Mouse (Mus musculus) heart, embryonic 14.5 days (tissue): ENCODE data around the gene Ralb. TPM values are rescaled to one million over a fixed set of nuclear protein-coding genes. Genes with fewer than 3 reads are reported as not detected.

Experiments
- ATAC-seq: fragments of 200-750 bp; cut with Nextera tagmentation; 2 replicates; pipeline ENCODE4 v1.8.0; 2017; ENCODE audit warnings: low read depth, moderate TSS enrichment; ENCODE audit not compliant: insufficient number of reproducible peaks, insufficient read depth, low FRiP score
- H3K27ac ChIP-seq, 2 experiments: fragments of 200-500 bp in 1 of 2; fragments of 300-500 bp in 1 of 2; sonication (generic) in 1 of 2; replicated peaks in 1 of 2; 2 replicates each; pipeline ENCODE4 v1.5.1; 2012 to 2014; ENCODE audit warnings: low read depth in 2 of 2, low read length in 2 of 2, control low read depth in 1 of 2, mild to moderate bottlenecking in 1 of 2, mixed read lengths in 1 of 2; ENCODE audit not compliant: control insufficient read depth in 1 of 2, insufficient read depth in 1 of 2
- H3K27me3 ChIP-seq: fragments of 300-500 bp; sonication (generic); 2 replicates; pipeline ENCODE4 v1.6.1; 2014; ENCODE audit warnings: mild to moderate bottlenecking, low read length, control low read depth; ENCODE audit not compliant: control insufficient read depth, insufficient read depth
- H3K36me3 ChIP-seq: fragments of 300-500 bp; sonication (generic); 2 replicates; pipeline ENCODE4 v1.6.1; 2014; ENCODE audit warnings: mild to moderate bottlenecking, control low read depth, low read length, mixed read lengths; ENCODE audit not compliant: control insufficient read depth, insufficient read depth
- H3K4me1 ChIP-seq, 2 experiments: fragments of 200-500 bp in 1 of 2; fragments of 300-500 bp in 1 of 2; sonication (generic) in 1 of 2; 2 replicates each; pipeline ENCODE4 v1.6.1; 2012 to 2014; ENCODE audit warnings: low read length in 2 of 2, control low read depth in 1 of 2, mixed read lengths in 1 of 2; ENCODE audit not compliant: control insufficient read depth in 2 of 2, insufficient read depth in 2 of 2
- H3K4me2 ChIP-seq: fragments of 300-500 bp; sonication (generic); 2 replicates; pipeline ENCODE4 v1.6.1; 2014; ENCODE audit warnings: mild to moderate bottlenecking, low read length
- H3K4me3 ChIP-seq, 2 experiments: fragments of 200-500 bp in 1 of 2; fragments of 300-500 bp in 1 of 2; sonication (generic) in 1 of 2; 2 replicates each; pipeline ENCODE4 v1.5.1; 2012 to 2014; ENCODE audit warnings: low read length in 2 of 2, mild to moderate bottlenecking in 2 of 2, control low read depth in 1 of 2, low read depth in 1 of 2, moderate library complexity in 1 of 2; ENCODE audit not compliant: control insufficient read depth in 1 of 2, insufficient read depth in 1 of 2
- H3K9ac ChIP-seq: fragments of 300-500 bp; sonication (generic); 2 replicates; pipeline ENCODE4 v1.6.1; 2014; ENCODE audit warnings: mild to moderate bottlenecking, low read length
- H3K9me3 ChIP-seq: fragments of 300-500 bp; sonication (generic); 2 replicates; pipeline ENCODE4 v1.6.1; 2016; ENCODE audit warnings: low read length, control low read depth; ENCODE audit not compliant: control insufficient read depth
- WGBS: fragments of 180-500 bp; shearing (Covaris S2); extraction: QIAGEN DNeasy Blood & Tissue Kit; methylation state at CpG from one replicate; pipeline ENCODE4 v1.1.7; 2014; 5-methylcytosine and 5-hydroxymethylcytosine counted together
- polyA plus RNA-seq: library from polyadenylated mRNA; unstranded; fragments of >200 nt; fragmentation: Nextera tagmentation; extraction: Ambion mirVana; gene quantifications from 2 replicates; pipeline ENCODE4 v1.2.1, GENCODE M21; 2014

The Ralb gene
- polyA plus RNA-seq, 1 experiment from 2014 or later = 127 TPM

- no peaks in the 10 kb centered on the region for H3K9me3 ChIP-seq
- no peak overlapping the region for H3K4me3 ChIP-seq
- peaks cover 5 to 6% of the 10 kb centered on the region in 2 experiments; a peak in 1 of 4 replicates for H3K4me1 ChIP-seq
- H3K4me2 ChIP-seq = no peak overlapping the region
- 82% methylated on average over 10 of the region's 10 CpGs for WGBS
- H3K9ac ChIP-seq = no peak overlapping the region
- no peaks in the 10 kb centered on the region for H3K27me3 ChIP-seq
- no peak for ATAC-seq
- no peak overlapping the region for H3K27ac ChIP-seq
- H3K36me3 ChIP-seq = no peaks in the 10 kb centered on the region
Observed at GRCm38 (mm10) chr1:119450651-119451345, 53.8 kb downstream of the Ralb start.

DNA sequence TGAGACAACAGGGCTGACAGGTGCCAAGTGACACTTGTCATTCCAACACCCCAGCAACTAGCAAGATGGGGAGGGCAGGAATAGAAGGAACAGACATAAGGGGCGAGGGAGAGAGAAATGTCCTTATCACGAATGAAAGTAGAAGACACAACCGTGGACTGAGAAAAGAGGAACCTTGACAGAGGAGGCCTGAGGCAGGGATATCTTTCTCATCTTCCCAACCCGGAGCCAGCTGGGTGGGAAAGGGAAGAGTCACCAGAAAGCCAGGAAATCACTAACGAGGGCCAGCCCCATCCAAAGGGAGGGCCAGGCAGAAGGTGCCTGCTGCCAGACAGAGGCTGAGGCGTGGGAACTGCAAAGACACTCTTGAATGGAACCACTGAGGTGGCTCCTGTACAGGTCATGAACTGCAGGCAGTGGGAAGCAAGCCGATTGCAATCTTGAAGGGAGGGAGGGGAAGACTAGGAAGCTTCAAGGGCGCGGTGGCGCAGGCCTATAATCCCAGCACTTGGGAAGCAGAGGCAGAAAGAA, 57.8 kb downstream of the Ralb start:
- no peaks in the 10 kb centered on the region for H3K9me3 ChIP-seq
- H3K27me3 ChIP-seq = no peaks in the 10 kb centered on the region
- H3K4me3 ChIP-seq = no peak overlapping the region
- ATAC-seq = no peak
- H3K4me2 ChIP-seq = no peak overlapping the region
- no peak overlapping the region for H3K9ac ChIP-seq
- no peak overlapping the region for H3K27ac ChIP-seq
- no peaks in the 10 kb centered on the region for H3K36me3 ChIP-seq
- WGBS = 50% methylated on average over 10 of the region's 10 CpGs
- H3K4me1 ChIP-seq = peaks cover 5 to 6% of the 10 kb centered on the region in 2 experiments; a peak in 1 of 4 replicates

DNA sequence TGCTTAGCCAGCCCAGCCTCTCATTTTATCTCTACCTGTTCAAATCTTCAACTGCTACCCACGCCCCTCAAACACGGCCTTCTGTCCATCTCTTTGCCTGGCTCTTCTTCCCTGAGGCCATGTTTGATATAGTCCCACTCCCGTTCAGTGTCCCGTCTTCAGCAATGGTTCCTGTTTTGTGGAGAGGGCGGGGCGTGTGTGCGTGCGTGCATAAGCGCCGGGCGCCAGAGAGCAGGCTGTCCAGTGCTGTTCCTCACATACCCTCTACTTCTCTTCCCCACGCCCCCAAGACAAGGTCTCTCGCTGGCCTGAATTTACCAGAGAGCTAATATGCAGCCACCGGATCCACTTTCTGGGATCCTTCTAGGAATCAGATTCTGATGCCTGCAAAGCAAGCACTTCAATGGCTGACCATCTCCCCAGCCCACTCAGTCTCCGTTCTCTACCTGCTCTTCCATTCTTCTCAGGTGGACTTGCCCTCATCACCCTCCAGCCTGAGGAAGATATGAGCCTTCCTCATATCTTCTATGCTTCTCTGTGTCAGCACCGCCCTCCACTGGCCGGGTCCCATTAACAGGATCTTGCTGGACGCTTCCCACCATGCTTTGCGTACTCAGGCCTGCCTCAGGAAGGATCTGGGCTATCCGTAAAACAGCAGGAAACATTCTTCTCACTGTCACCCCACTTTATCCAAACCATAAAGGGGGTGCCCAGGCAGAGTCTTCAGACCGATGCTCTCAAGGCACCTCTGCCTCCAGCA, 60.8 kb downstream of the Ralb start:
- Histone ChIP-seq H3K27me3 (no peaks in the 10 kb centered on the region), H3K9me3 (no peaks in the 10 kb centered on the region), H3K27ac (no peak overlapping the region), H3K4me2 (no peak overlapping the region), H3K9ac (no peak overlapping the region), H3K4me3 (no peak overlapping the region), H3K4me1 (peaks cover 5 to 6% of the 10 kb centered on the region in 2 experiments; a peak in 1 of 4 replicates), H3K36me3 (no peaks in the 10 kb centered on the region)
- 79% methylated on average over 21 of the region's 21 CpGs for WGBS
- no peak for ATAC-seq

DNA sequence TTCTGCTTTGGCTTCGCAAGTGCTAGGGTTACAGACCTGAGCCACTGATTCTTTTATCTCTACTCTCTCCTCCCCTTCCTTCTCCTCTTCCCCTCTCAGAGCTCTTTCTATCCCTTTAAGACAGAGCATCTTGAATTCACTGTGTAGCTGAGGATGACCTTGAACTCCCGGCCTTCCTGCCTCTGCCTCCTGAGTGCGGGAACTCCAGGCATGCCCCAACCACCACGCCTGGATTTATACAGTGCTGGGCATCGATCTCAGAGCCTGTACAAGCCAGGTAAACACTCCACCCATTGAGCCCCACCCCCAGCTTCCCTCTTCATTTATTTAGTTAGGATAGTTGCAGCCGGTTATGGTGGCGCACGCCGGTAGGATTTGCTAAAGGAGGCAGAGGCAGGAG, 61.7 kb downstream of the Ralb start:
- Histone ChIP-seq H3K4me2 (no peak overlapping the region), H3K27ac (no peak overlapping the region), H3K4me1 (peaks cover 5 to 6% of the 10 kb centered on the region in 2 experiments; a peak in 1 of 4 replicates), H3K4me3 (no peak overlapping the region), H3K9me3 (no peaks in the 10 kb centered on the region), H3K36me3 (no peaks in the 10 kb centered on the region), H3K9ac (no peak overlapping the region), H3K27me3 (no peaks in the 10 kb centered on the region)
- no peak for ATAC-seq
- 87% methylated on average over 9 of the region's 9 CpGs for WGBS

DNA sequence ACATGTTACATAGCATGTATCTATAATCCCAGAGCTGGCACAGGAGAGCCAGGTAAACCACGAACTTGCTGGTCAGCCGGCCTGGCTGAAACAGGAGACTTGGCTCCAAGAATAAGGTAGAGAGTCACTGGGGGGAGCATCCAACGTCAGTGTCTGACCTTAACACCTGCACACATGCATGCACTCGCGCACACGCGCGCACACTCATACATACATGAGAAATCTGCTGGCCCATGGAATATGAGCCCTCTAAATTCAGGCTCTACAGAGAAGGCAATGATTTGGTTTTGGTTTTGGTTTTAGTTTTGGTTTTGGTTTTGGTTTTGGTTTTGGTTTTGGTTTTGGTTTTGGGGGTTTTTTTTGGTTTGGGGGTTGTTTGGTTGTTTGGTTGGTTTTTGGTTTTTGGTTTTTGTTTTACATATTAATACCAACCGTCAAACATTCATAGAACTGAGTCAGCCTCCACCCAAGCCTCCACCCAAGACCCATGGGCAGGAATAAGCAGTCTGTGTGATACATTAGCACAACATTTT, 66.4 kb downstream of the Ralb start:
- no peak overlapping the region for H3K9ac ChIP-seq
- no peaks in the 10 kb centered on the region for H3K27me3 ChIP-seq
- H3K4me1 ChIP-seq = no peaks in the 10 kb centered on the region
- H3K27ac ChIP-seq = no peak overlapping the region
- H3K4me2 ChIP-seq = no peak overlapping the region
- no peak overlapping the region for H3K4me3 ChIP-seq
- no peaks in the 10 kb centered on the region for H3K36me3 ChIP-seq
- H3K9me3 ChIP-seq = no peaks in the 10 kb centered on the region
- 89% methylated on average over 9 of the region's 9 CpGs for WGBS
- ATAC-seq = no peak

DNA sequence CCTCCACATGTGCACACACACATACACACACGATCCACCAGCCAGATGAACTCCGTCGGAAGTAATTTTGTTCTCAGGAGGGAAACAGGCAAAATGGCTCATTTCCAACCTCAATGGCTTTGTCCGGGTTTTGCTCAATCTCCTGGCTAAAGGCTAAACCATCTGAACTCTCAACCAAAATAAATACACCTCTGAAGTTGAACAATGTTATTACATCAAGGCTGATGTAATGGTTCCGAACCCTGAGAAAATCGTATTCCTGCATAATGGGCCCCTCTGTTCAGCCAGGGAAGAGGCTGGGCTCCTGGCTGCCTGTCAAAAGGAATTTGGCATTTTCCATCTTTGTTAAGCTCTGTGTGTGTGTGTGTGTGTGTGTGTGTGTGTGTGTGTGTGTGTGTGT, 67.2 kb downstream of the Ralb start:
- ATAC-seq = no peak
- no peak overlapping the region for H3K27ac ChIP-seq
- H3K27me3 ChIP-seq = no peaks in the 10 kb centered on the region
- no peak overlapping the region for H3K4me3 ChIP-seq
- H3K36me3 ChIP-seq = no peaks in the 10 kb centered on the region
- no peaks in the 10 kb centered on the region for H3K9me3 ChIP-seq
- H3K9ac ChIP-seq = no peak overlapping the region
- WGBS = 68% methylated on average over 6 of the region's 6 CpGs
- no peak overlapping the region for H3K4me2 ChIP-seq
- H3K4me1 ChIP-seq = no peaks in the 10 kb centered on the region

DNA sequence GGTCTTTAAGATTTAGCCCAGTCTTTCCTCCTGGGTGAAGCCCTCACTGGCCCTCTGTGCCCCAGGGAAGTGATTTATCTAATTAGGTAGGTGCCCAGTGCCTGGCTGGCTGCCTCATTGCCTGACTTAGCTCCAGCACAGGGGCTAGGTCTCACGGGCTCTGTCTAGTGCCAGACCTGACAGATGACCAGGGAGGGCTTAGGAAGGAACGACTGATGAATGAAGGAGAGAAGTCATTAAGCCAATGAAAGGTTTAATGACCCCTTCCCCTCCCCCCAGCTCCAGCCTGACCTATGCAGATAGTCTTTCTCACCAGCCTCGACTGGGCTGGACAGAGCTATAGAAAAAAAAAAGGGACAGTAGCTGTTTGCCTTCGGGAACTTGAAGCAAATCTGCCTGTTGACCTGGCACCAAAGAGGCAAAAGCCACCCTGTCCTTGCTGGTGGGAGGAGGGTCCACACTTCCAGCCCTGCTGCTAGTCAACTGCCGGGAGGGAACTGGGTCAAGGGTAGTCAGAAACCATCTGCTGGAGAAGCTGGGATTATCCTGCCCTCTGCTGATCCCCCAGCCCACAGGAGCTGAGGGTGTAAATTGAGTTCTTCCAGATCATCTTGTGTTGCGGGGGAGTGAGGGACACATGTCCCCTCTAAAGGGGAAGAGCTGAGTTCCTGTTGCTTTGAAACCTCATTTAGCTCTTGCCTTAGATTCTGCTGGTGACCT, 80.3 kb downstream of the Ralb start:
- no peak for ATAC-seq
- Histone ChIP-seq H3K4me3 (no peak overlapping the region), H3K27me3 (peaks cover 43% of the 10 kb centered on the region), H3K4me2 (no peak overlapping the region), H3K9me3 (no peaks in the 10 kb centered on the region), H3K36me3 (no peaks in the 10 kb centered on the region), H3K9ac (no peak overlapping the region), H3K4me1 (peaks cover 7 to 17% of the 10 kb centered on the region in 2 experiments; a peak in 2 of 4 replicates), H3K27ac (no peak overlapping the region)
- 23% methylated on average over 6 of the region's 6 CpGs for WGBS
